Mouse (Mus musculus) heart, adult 18-20 months (tissue): ENCODE data around the gene Faap20. TPM values are rescaled to one million over a fixed set of nuclear protein-coding genes. Genes with fewer than 3 reads are reported as not detected.

Source experiments
- DNase-seq, 2 experiments: peaks; one replicate each; pipeline ENCODE4 v3.0.0; 2021 to 2022; ENCODE audit warnings: mixed read lengths in 1 of 2
- total RNA-seq, 2 experiments: library from RNA; stranded (reverse); gene quantifications; 2 replicates each; pipeline ENCODE4 v1.2.3; 2021

The Faap20 gene
- total RNA-seq, 2 experiments from 2014 or later: 19.2 to 20.3 TPM

DNA sequence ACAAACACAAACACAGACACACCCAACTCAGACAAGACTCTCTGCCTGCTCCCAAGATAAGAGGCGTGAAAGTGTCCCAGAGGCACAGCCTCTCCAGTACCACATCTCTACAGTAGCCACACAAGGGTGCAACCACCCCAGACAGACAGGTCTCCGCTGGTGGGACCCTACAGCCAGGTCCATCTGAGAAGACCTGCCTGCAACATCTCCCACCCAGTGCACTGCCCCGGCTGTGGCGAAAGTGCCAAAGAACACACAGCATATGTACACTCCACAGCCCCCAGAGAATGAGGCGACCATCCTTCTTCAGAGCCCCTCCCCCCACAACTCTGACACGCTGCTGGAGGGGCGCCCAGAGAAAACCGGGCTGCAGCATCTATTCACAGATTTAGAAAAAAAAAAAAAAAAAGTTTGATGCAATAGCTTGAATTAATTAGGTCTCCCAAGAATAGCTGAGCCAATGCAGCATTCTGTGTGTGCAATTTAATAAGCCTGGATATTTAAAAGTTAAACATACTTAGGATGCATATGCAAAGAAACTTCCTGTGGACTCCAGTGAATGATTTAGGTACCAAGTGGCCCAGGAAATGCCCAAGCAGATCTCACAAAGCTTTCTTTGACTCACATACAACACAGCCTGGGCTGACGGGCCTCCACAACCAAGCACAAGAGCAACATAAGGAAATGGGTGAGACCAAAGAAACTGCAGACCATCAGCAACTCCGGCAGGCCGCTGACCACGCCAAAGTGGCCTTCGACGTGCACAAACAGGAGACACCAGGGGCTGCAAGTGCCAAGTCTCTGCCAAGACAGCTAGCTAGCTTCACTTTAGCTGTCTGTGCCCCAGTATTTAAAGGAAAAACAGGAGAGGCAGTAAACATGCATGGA lies 29.1 kb upstream of the Faap20 start:
- DNase-seq: peak in 1 of 2 experiments; percentile 58

DNA sequence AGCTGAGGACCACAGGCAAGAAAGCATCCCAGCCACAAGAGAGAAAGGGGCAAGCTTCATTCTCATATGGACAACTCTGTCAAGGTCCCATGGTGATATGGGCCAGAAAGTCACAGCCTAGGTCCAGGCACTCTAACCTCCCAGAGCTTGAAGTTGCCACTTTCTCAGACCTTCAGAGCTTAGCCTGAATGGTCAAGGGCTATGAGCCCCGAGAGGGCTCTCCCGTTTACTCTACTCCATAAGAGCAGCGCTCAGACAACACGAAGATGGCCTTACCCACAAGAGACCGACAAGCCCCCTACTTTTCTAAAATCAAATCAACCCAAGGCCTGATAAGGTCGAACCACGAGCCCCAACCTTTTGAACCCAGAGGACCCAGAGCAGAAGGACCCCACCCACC lies 28.5 kb upstream of the Faap20 start:
- DNase-seq: no peak

DNA sequence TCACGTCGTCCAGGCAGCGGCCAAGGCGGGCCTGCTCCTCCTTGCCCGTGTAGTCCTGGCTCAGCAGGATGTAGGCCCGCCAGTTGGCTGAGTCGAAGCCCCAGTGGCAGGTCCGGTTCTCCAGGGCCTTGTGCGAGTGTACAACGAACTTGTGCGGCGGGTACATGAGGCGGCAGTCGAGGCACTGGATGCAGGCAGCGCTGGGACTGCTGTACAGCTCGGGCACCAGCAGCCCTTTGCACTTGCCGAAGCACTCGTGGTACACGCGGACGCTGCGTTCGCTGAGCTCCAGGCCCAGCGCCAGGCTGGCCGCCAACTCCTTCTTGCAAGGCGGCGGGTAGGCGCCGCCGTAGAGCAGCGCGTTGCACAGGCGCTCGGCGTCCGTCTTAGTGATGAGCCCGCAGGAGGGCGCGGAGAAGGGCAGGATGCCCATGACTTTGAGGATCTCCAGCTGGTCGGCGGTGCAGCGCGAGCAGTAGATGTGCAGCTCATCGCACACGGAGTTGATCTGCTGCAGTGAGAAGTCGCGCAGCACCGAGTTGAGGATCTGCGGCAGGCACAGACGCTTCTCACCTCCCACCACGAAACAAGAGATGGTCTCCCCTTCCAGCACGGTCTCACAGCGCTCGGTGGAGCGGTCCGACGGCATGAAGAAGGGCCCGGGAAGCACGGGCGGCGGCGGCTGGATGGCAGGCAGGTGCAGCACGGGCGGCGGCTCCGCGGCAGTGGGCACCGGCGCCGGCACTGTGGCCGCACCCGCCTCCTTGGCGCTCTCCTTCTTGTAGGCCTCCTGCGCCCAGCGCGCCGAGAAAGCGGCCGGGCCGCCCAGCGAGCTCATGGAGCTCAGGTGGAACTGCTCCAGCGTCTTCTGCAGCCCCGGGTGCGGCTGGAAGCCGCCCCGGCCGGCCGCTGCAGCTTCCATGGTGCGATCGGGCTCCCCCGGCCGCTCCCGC lies 27.7 kb upstream of the Faap20 start:
- DNase-seq: peak; percentile 82 to 85

- DNase-seq: no peak
These were observed 27.1 kb upstream of the Faap20 start, which contains the start of gene Ski for GRCm38 (mm10) chr4:155222552-155222840. Gene Ski, minus strand, starts transcription at chr4:155222592.

DNA sequence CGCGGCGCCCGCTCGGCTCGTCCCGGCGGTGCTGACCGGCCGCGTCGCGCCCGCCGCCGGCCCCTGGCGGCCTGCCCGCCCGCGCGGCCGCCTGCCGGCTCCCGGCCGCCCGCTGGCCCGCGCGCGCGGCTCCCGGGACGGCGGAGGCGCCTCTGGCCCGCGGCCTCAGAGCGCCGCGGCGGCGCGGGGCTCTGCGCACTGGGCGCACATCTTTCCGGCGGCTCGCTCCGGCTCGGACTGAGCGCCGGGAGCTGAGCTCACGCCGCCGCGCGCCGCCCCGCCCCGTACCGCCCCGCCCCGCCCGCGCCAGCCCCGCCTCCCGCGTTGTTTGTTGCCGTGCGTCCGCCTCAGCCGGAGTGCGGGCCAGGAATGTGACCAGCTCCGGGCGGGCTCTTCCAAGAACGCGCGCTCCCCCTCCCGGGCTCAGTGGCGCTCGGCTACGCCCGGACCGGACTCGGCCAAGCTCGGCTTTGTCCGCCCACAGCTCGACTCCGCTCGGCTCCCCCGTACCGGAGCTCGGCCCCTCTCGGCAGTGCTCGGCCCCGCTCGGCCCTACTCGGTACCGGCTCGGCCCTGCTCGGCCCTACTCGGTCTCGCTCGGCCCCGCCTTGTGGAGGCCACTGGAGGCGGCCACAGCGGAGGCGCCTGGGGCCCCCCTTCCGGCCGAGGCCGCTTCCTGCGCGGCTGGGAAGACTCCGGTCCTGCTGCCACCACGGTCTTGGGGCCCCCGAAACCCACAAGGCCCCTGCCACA lies 26.6 kb upstream of the Faap20 start:
- DNase-seq: peak; percentile 99

GRCm38 (mm10) chr4:155223594-155224528 lies 25.7 kb upstream of the Faap20 start:
- DNase-seq: no peak

DNA sequence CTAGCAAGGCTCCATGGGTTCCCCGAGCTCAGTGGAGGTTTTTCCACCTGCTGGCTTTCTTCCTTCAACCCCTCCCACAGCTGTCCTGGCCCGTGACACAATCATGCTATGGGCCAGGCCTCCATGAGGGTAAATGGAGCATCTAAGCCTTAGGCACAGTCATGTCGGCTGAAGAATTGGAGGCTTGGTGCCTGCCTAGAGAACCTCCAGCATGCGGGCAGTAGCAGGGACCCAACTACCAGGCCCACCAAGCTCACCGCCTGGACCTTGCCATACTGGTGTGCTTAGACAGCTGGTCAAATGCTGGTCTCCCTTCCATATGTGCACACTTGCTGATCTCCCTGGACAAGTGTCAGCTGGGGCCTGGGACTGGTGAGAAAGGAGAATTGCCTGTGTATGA lies 23.7 kb upstream of the Faap20 start:
- no peak for DNase-seq

- no peak for DNase-seq
These were observed 21.6 kb upstream of the Faap20 start for GRCm38 (mm10) chr4:155227986-155228385.

DNA sequence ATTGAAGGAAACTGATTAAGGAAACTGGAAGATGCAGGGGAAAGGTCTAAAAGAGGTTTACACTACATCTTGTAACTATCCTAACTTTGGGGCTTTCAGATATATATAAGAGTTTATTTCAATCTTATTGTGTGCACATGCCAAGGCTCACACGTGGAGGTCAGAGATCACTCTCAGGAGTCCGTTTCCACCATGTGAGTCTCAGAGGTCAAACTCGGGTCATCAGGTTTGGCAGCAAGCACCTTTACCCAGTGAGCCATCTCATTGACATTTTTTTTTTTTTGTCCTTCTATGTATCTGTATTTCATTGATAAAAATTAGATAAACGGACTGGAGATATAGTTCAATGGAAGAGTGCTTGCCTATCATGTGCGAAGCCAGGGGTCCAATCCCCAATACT lies 21.1 kb upstream of the Faap20 start:
- DNase-seq: no peak

DNA sequence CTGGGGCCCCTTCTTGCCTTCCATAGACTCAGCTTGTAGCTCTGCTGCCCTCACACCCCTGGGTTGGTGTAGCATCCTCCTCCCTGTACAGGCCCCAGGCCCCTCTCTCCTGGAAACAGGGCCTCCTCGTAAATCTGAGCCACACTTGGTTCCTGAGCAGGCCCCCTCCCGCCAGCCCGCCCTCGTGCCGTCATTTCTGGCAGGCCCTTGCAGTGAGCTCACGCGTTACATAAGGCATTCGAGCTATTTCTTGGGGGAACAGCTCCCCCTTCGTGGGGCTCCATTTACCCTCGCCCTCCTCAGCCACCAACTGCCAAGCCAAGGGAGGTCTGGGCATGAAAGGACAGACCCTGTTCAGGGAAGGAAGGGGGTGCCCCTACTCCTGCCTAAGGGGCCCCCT lies 15.7 kb upstream of the Faap20 start:
- DNase-seq: peak; percentile 90

DNA sequence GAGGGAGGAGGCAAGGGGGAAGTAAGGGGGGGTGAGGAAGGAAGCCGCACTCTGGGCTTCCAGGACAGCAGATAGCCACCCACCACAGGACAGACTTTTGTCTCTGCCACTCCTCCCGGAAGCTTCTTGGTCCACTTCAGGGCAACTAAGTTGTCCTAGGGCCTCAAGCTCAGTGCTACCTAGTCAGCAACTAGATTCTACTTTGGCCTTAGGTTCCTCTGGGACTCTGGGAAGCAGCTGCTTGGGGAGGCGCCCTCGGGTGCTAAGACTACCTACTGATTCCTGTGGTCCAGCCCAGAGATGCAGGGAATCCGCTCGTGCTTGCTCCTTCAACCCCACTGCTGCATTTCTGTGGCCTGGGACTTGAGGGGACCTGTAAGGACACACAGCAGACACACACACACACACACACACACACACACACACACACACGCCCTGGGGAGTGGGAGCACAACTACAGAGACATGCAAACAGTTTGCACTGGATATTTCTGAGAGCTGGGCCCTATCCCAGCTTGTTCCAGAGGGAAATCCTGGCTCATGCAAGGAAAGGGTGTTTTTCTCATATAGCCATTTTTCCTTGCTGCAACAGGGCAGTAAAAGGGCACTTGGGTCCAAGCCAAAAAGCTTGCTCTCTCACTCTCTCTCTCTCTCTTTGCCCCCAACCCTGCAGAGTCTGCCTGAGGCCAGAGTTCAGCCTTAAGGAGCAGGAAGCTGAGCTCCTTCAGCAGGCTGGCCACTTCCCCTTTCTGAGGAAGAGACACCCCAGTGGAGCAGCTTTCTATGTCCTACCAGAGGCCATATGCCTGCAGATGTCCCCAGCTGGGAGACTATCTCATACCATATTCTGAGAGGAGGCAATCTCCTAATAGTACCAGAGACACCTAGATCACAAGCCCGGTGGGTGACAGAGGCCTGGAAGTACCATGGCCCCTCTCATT lies 15.0 kb upstream of the Faap20 start:
- peak; percentile 45 to 65 for DNase-seq

DNA sequence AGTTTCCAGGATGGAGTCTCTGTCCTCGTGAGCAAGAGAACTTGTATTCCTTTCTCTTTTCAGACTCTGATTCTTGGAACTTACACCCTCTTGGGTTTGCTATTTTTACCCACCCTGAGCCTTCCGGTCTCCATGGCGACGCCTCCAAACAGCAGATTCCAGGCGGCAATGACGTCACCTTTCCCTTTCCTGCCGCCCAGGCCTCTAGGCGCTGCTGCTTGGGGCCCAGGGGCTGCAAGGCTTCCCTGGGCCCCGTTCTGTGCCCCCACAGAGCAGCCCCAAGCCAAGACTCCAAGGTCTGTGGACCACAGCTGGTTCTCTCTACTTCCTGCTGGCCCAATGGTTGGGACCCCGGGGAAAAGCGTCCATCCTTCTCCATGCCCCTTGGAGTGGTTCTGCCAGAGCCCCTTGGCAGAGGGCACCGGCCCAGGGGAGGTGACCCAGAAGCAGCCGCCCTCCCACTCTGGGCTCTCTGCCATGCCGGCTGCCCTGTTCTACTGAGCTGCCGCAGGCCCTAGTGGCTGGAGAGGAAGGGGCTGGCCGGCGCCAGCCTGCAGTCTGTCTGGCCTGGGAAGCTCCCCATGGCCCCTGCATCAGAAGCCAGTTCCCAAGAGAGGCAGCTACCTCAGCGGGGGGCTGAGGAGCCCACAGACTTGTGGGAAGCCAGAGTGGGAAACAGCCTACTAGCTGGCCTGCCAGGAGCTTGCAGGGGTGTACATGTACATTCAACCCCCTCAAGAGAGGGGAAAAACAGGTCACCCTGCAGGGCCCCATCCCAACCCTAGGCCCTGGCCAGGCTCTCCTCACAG lies 14.1 kb upstream of the Faap20 start:
- DNase-seq: peak; percentile 96 to 97

GRCm38 (mm10) chr4:155236737-155237385 lies 12.7 kb upstream of the Faap20 start:
- DNase-seq: no peak

GRCm38 (mm10) chr4:155238276-155238675 lies 11.3 kb upstream of the Faap20 start:
- DNase-seq: peak; percentile 64 to 80

DNA sequence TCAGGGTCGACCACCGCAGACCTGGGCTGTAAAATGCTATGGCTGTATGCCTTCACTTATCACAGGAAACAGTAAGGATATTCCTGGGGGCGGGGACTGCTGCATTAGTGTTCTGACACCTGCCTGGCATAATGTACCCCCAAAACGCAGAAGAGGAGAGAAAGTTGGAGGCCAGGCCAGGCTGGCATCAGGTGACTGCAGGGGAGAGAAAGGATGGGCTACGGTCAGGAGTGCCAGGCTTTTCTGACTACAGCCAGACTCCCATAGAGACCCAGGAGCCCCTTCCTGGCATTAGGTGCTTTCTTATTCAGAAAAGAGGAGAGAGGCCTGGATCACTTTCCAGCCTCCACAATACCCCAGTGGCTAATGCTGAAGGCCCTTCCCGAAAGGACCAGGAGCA lies 10.1 kb upstream of the Faap20 start:
- DNase-seq: no peak

DNA sequence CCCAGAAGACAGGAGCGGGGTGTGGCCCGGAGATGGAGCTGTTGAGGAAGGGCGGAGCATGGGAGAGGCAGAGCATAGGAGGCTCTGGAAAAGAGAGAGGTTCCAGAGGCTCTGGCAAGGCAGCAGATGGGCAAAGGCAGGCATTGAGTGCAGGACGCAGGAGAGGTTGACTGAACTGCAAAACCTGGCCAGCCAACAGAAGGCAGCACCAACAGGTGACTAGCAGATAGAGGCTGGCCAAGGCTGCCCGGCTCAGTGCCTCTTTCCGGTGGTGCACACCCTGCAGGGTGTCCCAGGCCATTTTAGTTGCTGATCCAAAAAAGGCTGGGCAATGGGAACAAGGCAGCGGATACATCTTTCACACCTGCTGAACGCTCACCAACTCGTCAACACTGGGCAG lies 7.8 kb upstream of the Faap20 start:
- no peak for DNase-seq

GRCm38 (mm10) chr4:155242292-155242691 lies 7.3 kb upstream of the Faap20 start:
- DNase-seq: peak in 1 of 2 experiments; percentile 39

DNA sequence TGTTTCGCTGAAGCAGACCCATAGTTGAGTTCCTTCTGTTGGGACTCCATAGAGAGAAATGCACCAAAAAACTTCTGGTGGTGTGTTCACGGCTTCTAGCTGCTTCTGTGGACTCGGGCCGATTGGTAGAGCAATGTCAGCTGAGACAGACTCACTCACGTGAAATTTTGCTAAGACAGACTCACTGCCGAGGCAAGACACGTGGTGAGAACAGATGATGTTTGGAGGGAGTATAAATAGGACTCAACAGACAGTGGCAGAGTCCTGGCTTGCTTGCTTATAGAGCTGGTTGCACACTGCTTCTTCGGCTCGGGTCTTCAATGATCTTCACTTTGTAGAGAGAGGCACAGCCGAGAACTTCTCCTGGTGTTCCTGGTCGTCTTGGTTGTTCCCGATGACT lies 6.4 kb upstream of the Faap20 start:
- no peak for DNase-seq
